Mouse (Mus musculus) liver, embryonic 18 days (tissue): Measurements from ENCODE around the gene Setd5. TPM values are rescaled to one million over a fixed set of nuclear protein-coding genes. Genes with fewer than 3 reads are reported as not detected.

Experiments
- polyA plus RNA-seq: library from polyadenylated mRNA; depleted of rRNA; stranded (reverse); fragments of >200 nt; gene quantifications from 2 replicates; pipeline ENCODE4 v1.2.3, GENCODE M21; 2012; rRNA removed

Setd5 gene
- polyA plus RNA-seq = 12.6 and 15.1 TPM in 2 replicates

DNA sequence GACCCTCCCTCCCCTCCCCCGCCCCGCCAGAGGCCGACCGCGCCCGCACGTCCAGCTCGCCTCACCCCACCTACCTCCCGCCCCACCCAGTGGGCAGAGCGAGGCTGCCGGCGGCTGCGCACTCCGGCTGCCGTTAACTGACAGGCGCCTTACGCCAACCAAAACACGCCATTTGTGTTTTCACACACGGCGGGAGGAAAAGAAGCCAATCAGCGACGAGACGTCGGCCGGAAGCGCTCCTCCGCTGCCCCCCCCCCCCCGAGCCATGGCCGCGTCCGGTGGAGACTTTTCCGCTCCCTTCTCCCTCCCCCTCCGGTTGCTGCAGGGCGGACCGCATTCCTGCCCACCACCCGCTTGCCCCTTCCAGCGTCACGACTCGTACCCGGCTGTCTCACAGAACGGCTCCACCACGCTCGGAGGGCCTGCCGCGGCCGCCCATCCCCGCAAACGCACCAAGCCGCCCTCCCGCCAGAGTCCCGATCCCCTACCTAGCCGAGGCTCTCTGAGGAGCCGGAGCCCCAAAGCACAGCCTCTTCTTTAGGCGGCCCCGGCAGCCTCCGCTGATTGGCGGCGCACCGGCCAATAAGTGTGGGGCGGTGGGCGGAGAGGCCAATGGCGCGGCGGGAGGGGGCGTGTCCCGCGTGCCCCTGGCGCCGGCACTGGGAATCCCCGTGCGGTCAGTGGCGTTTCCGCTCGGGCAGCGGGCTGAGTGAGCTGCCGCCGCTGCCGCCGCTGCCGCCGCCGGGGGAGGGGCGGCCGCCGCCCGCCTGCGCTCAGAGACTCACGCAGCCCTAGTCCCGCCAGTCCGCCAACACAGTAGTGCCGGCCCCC is at the start of gene Setd5:
Gene Setd5 (plus strand): TSS at position 680 of the 831 bp plus-strand sequence.

DNA sequence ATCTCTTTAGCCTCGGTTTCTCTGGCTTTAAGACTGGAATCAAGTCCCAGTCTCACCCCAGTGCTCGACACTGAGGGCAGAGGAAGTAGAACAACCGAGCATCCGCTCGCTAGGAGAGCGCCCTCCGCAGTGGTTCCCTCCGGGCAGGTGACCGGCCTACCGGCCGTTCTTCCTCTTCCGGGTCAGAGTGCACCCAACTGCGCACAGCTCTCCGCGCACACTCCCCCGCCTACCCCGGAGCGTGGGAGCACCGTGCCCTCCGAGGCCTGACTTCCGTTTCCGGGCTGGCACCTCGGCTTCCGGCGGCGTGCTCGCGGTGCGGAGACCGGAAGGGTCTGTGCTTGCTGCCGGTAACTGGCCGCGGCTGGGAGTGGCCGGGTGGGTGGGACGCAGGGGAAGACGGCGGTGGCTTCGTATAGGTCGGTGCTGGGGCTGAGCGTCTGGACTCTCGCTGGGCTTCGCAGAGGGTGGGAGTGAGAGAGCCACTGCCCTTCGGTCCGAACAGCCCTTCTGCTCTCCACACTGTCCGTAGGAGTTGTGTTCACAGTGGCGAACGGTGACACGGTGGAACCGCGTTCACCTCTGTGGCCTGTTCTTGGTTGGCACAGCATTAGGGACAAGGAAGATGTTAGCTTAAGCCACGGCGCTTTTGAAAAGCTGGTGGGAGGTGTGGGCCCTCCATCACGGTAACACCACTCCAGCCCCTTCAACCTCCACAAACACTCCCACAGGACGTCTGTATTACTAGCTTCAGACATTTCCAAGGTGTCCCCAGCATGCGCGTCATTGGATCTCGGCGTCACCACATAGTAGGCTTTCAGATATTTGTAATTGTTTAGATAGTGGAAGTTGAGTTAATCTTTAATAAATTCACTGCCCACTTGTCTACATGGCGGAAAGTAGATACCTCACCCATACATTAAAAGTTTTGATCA is 30.9 kb upstream of the Setd5 start, which contains the start of gene Thumpd3:
Gene Thumpd3 (plus strand): TSS at position 185 of the 935 bp plus-strand sequence.

DNA sequence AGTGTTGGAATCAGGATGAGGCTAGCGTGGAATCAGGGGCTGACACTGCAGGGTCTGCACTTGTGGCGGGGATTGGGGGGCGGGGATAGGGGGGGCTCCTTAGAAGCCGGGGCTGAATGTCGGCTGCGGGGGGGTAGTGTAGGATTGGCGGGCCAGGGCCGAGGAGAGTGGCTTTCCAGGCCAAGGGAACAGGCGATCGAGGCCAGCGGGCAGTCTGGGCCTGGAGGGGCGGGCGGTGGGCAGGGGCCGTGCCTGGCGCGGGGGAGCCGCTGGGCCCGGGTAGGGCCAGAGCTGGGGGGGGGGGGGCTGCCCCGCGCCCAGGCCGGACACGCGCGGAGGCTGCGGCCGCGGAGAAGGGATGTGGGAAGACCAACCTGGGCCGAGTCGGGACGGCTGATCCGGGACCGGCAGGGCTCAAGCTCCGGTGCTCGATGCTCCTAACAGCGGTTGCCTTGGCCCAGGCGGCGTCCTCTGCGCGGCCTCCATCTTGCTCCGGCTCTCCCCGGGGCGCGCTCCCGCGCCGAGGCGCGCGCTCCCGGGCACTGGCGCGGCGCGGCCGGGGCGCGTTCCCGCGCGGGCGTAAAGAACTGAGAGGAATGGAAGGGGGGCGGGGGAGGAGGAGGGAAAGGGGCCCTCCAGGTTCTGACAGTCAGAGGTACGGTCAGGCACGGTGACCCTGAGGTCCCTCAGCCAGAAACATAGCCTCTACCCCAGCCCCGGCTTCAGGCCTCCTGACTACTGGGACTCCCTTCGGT is 117.9 kb downstream of the Setd5 start, which contains the start of gene Lhfpl4:
Gene Lhfpl4 (minus strand): TSS at position 544 of the 755 bp plus-strand sequence.

Other genes with a start within 250 kb of the Setd5 start
- 0.23 and 0.24 TPM in 2 replicates for gene Srgap3, start 130.1 kb upstream of the Setd5 start, polyA plus RNA-seq
- 14.7 and 15.0 TPM in 2 replicates for gene Thumpd3, start 31.1 kb upstream of the Setd5 start, polyA plus RNA-seq
- under 0.01 and 0.02 TPM in 2 replicates for gene Lhfpl4, start 118.0 kb downstream of the Setd5 start, polyA plus RNA-seq
- gene Mtmr14, start 160.5 kb downstream of the Setd5 start, polyA plus RNA-seq = 15.0 and 15.2 TPM in 2 replicates
- gene Cpne9, start 204.9 kb downstream of the Setd5 start, polyA plus RNA-seq = 0.01 and 0.06 TPM in 2 replicates
- gene Brpf1, start 229.8 kb downstream of the Setd5 start, polyA plus RNA-seq = 8.6 and 10.5 TPM in 2 replicates
- 6.7 and 7.1 TPM in 2 replicates for gene Ogg1, start 249.6 kb downstream of the Setd5 start, polyA plus RNA-seq